Mouse (Mus musculus) heart, adult 18-20 months (tissue): ENCODE results near the gene Fblim1. TPM values are rescaled to one million over a fixed set of nuclear protein-coding genes. Genes with fewer than 3 reads are reported as not detected.
"Not testable (repeated sequence)": the region's sequence is repeated elsewhere in the genome, so short reads cannot be mapped to it uniquely, and the experiment has no call there.

Source experiments
- DNase-seq, 2 experiments: peaks; one replicate each; pipeline ENCODE4 v3.0.0; 2021 to 2022; ENCODE audit warnings: mixed read lengths in 1 of 2
- total RNA-seq, 2 experiments: library from RNA; stranded (reverse); gene quantifications; 2 replicates each; pipeline ENCODE4 v1.2.3; 2021

Gene Fblim1
- total RNA-seq, 2 experiments from 2014 or later, result 233 to 291 TPM

DNA sequence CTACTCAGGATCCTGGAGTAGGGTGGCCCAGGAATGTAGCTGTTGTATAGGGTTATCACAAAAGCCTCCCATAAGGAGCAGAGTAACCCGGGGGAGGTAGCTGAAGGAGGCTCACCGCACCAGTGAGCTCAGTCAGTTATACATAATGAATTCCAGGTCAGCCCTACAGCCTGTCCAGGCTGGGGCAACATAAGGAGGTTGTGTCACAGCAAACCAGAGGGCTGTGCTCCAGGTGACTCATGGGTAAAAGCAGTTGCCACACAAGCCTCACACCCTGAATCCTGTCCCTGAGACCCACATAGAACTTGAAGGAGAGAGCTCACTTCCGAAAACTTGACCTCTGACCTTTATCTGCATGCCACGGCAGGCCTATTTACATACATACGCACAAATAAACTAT lies 36.9 kb downstream of the Fblim1 start:
- no peak for DNase-seq

DNA sequence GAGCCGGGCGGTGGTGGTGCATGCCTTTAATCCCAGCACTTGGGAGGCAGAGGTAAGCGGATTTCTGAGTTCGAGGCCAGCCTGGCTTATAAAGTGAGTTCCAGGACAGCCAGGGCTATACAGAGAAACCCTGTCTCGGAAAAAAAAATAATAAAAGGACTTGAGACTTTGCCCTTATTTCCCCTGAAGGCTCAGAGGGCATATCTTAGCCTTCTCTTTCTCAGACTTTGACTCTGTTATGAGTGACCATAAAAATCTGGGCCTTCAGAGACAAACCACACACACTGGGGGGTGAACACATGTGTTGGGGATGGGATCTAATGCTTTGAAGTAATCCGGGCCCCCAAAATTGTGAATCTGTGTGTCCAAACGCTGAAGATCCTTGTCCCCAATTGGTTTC lies 38.7 kb downstream of the Fblim1 start:
- DNase-seq, result not testable (repeated sequence)

DNA sequence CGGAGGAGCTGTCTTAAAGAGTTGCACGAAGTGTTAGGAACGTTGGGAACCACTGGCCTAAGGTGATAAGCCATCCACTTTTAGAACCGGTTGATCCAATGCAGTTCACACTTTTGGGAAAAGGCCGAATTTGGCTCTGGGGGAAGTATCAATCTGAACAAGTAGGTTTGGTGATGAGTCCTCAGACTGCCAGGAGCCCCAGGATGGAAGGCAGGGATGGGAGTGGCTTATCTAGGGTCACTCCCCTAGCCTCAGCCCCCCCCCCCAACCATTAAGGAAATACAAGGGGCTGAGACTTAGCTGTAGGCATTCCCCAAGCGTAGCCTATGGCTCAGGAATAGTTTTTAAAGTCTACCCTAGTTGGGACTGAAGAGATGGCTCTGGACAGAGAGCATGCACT lies 39.7 kb downstream of the Fblim1 start:
- DNase-seq, result no peak

DNA sequence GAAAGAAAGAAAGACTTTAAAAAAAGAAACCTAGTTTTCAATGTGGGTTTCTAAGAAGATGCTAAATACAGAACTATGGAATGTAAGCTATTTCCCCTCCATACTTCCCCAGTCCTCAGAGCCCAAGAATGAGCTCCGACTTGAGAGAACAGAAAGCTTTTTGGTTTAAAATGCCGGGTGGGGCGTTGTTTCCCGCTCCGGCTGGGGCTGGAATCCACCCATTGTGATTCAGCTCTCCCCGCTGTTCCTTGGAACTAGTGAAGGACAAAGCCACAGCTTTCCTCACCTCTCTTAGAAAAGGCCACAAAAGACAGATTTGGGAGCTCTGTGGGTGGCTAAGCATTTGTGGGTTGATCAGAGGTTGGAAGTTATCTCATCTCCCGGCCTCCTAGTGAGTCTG lies 40.6 kb downstream of the Fblim1 start:
- peak; percentile 49 to 67 for DNase-seq

DNA sequence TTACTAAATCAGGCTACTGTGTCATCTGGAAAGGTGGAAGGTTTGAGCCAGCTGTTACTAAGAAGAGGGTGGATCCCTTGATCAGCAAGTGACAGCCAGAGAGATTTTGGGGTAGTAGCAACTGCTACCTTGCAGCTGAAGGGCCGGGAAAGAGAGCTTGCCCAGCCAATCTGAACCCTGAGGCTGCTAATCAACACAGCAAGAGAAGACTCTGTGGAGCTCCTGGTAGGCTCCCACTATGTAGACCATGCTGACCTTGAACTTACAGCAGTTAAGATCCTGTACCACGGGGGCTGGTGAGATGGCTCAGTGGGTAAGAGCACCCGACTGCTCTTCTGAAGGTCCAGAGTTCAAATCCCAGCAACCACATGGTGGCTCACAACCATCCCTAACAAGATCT lies 41.2 kb downstream of the Fblim1 start:
- no peak for DNase-seq

DNA sequence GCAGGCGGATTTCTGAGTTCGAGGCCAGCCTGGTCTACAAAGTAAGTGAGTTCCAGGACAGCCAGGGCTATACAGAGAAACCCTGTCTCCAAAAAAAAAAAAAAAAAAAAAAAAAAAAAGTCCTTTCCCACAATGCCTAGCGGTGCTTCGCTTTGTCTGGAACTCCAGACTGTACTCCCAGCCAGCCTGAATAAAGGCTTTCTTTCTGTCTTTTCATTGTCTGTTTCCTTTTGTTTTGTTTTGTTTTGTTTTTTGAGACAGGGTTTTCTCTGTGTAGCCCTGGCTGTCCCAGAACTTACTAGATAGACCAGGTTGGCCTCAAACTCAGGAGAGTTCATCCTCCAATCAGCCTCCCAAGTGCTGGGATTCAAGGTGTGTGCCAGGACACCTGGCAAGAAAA lies 41.7 kb downstream of the Fblim1 start:
- DNase-seq, result no peak

DNA sequence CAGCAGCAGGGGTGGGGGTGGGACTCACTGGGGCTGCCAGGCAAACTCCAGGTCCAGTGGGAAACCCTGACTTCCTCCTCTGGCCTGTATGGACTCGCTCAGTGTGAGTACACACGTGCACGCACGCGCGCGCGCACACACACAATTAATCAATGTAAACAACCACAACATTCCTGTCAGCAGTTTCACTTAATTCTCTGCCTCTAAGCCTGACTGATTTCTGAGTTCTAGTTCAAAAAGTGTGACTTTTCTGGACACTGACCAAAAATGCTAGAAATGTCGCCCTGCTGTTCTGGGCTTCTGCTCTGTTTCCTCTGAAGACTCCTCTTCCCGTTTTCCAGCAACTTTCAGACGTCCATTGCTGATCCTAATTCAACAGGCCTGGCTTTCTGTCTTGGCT lies 43.6 kb downstream of the Fblim1 start:
- DNase-seq, result no peak

DNA sequence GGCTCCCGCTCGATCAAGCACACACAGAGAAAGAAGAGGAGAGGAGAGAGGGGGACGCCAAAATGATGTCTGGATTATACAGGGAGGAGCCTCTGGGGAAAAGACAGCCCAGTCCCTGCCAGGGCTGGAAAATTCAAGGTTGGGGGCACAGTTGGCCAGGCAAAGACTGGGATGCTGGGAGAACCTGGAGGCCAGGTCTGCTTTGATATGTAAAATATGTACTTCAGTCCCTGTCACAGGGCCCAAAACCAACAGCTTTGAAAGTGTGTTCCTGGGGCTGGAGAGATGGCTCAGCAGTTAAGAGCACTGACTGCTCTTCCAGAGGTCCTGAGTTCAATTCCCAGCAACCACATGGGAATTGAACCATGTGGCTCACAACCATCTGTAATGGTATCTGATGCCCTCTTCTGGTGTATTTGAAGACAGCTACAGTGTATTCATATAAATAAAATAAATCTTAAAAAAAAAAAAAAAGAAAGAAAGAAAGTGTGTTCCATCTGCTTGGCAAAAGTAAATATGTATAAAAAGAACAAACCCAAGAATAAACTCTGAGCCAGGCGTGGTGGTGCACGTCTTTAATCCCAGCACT lies 44.5 kb downstream of the Fblim1 start:
- DNase-seq, result not testable (repeated sequence)

DNA sequence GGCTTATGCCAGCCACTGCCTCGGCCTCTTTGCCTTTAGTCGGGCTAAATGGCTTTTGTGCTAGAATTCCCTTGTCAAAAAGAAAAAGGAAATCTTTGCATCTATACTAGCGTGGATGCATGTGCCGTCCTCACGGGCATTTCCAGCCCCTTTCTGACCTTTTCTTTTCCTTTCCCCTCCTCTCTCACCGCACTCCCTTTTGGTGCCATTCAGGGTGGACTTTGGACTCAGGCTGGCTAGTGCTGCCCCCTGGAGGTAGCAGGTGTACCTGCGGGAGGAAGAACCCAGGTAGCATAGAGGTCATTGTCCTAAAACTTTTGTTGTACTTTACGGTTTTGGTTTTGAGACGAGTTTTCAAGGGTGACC lies 46.0 kb downstream of the Fblim1 start:
- peak; percentile 88 to 92 for DNase-seq

DNA sequence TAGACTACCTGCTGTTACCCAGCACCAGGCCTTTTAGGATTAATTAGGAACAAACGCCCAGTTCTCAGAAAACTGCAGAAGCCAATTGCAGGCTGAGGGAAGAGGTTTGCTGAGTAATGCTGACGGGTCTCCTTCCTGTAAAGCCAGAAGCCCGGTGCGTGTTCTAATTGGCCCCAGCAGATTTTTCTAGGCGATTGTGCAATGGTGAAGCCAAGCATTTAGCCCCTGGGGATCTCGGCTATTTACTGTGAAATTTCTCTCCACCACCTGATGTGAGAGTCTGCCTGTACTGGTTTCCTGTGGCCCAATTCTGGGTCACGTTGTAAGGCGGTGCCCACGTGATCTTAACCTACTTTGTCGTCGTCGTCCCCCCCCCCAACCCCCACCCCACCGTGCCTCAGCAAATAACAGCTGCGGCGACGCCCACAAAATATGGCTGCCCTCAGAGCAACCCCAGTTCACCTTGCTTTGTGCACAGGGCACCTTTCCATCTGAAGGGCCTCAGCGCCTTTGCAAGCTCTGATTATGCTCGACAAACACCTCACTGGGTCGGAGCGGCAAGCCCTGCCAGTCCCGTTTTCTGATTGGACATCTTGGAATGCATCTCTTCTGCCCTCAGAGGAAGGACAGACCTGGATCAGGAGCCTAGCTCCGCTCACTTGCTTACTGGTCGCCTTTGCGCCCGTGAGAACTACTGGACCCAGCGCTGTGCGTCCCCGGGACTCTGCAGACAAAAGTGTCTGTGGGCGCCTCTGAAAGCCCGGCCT lies 46.6 kb downstream of the Fblim1 start:
- peak; percentile 88 to 92 for DNase-seq

DNA sequence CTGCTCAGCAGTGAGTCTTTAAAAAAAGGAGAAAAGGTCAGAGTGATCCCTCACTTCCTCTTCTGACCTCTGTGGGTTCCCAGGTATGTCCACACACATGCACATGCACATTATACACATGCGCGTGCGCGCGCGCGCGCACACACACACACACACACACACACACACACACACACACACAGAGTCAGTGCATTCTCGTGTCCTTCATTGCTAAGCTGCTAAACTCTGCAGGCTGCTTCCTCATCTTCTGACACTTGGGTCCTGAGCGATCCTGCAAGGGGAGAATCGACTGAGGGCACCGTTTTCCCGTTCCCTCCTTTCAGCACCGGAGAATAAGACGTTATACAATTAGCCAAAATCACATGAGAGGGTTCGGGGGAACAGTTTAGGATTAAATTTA lies 47.2 kb downstream of the Fblim1 start:
- DNase-seq, result no peak

DNA sequence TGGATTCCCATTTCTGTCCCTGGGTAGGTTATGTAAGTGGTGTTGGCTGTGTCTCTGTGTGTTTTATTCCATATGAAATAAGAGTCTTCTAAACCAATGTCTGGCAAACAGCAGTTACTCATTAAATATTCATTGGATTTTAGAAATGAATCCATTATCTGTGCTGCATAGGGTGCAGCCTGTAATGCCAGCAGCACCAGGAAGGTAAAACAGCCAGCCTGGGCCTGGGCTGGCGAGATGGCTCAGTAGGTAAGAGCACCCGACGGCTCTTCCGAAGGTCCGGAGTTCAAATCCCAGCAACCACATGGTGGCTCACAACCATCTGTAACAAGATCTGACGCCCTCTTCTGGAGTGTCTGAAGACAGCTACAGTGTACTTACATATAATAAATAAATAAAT lies 49.7 kb downstream of the Fblim1 start:
- DNase-seq, result not testable (repeated sequence)

DNA sequence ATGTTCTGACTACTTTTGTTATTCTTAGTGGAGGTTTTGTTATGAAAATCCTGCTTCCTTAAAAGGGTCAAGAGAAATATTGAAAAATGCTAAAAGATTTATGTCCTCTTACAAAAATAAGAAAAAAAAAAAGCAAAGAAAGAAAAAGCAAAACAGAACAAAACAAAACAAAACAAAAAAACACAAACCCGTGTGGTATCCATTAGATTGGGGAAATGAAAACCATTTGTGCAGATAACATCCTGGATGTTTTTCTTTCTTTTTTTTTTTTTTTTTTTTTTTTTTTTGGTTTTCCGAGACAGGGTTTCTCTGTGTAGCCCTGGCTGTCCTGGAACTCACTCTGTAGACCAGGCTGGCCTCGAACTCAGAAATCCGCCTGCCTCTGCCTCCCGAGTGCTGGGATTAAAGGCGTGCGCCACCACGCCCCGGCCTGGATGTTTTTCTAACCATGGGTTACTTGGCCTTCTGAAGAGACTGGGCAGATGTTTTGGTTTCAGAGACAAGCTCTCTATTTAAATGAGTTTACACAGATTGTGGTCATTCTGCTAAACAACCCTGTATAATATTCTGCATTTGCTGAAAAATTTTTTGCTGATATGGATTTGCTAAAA lies 51.5 kb downstream of the Fblim1 start:
- DNase-seq, result not testable (repeated sequence)

DNA sequence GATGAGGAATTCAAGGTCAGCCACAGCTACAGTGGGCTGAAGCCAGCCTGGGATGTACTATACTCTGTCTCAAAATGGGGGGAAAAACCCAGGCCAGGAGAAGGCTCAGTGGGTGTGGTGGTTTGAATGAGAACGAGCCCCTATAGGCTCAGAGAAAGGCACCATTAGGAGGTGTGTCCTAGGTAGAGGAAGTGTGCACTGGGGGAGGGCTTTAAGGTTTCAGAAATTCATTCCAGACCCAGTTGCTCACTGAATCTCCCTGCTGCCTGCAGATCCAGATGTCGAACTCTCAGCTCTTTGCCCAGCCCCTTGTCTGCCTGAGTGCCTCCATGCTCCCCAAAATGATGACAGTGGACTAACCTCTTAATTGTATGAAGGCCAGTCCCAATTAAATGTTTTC lies 53.4 kb downstream of the Fblim1 start:
- DNase-seq, result no peak

DNA sequence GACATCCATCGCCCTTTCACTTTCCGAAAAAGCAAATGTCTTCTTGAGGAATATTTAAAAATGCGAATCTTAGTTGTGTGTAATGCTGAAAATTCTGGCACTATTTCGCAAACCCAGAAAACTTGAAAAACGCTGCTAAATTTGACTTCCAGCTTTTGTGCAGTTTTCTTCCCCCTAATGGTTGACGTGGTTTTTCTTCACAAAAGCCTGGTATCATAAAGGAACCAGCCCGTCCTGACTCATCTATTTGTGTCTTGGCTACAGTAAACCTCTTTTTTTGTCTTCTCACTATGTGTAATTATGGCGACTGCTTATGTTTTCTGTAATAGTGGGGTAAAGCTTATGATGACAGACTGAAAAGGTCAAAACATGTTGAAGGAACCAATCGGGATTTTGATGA lies 58.6 kb downstream of the Fblim1 start:
- peak in 1 of 2 experiments; percentile 25 for DNase-seq

DNA sequence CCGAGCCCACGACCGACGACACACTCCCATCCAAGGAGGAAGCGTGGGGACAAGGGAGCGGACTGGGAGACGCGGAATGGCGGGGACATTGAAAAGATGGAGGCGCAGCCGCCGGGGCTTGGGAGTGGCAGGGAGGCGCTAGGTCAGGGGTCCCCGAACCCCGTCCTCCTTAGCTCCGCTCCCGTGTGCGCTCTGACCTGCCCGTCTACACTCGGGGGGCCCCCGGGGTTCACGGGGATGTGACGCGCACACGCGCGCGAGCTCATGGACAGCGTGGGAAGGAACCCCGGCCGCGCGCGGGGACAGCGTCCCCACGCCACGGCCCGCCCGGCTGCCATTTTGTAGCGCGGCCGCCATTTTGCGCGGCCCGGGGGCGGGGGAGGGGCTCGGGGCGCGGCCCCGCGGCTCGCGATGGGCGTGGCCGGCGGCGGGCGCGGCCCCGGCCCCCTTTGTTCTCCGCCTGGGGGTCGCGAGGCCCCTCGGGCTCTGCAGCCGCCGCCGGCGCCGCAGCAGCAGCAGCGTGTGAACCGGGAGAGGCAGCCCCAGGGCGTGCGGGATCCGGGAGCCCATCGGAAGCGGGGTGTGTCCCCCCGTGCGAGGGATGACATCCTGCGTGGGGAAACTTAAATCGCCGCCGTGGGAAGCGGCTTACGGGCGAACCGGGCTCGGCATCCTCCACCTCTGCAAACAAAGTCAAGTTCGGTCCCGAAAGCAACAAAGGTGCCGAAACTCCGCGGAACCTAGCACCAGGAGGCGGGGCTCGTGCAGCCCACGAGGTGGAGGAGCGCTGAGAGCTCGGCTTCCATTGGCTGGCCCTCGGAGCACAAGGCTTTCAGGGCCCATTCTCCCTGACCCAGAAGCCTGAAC lies 59.3 kb downstream of the Fblim1 start:
- peak; percentile 88 to 92 for DNase-seq

DNA sequence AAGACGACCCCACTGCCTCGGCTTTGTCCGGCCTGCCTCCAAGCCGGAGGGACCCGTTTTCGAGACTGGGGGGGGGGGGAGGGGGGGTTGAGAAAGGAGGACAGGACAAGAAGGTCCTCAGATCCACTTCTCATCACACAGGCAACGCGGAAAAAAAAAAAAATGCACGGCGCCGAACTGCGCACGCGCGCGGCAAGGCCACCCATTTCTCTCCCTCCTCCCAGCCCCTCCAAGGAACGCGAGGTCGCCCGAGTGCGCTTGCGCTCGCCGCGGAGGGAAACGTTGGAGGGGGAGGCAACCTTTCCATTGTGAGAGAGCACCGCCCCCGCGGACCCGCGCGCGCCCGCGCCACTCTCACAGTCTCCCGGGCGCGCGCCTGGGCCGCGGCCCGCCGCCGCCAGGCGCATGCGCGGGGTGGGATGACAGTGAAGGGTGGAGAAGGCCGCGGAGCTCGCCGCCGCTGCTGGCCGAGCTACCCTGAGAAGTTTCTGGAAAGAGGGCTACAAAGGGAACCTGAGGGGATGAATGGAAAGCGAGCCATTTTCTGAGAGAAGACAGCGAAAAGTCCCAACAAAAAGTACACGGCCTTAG lies 60.1 kb downstream of the Fblim1 start:
- DNase-seq, result peak; percentile 99

DNA sequence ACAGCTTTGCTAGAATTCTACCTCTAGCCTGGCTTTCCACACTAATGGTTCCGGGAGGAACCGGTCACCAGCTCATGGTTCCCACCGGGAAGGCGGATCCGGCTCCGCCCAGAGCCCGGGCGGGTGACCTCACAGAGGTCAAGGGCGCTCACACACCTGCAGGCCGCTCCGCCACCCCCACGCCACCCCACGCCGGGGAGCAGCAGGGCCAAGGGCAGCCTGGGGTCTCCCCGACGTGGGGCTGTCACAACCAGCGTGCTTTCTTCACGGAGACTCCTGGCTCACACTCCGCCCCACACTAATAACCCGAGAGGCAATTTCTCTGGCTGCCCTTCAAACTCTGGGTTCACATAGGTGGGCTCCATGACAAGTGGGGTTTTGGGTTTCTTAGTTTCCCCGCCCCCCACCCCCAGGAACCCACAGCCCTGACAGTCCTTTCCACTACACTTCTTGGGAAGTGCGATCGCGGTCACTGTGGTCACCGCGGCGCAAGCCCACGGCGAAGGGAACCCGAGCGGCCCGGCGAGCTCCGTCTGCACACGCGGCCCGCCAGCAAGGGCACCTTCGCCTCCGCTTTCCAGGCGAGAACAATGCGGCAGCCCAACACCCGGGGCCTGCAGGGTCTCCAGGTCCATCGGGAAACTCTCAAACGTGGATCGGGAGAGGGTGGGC lies 60.7 kb downstream of the Fblim1 start:
- DNase-seq, result peak; percentile 87 to 89

DNA sequence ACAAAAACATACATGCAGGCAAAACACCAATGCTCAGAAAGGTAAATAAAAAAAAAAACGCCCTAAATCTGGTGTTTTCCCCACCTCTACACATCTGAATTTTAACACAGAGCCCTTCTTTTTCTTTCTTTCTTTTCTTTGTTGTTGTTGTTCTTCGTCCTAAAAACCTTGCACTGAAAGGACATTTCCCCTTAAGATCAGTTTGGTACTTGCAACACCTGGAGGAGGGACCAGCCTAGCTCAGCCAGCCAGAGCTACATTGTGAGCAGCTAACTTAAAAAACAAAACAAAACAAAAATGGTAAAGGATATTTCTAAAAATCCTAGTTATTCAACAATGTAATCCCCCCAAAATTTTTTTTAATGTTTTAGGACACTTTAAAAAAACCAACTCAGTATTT lies 61.4 kb downstream of the Fblim1 start:
- no peak for DNase-seq

DNA sequence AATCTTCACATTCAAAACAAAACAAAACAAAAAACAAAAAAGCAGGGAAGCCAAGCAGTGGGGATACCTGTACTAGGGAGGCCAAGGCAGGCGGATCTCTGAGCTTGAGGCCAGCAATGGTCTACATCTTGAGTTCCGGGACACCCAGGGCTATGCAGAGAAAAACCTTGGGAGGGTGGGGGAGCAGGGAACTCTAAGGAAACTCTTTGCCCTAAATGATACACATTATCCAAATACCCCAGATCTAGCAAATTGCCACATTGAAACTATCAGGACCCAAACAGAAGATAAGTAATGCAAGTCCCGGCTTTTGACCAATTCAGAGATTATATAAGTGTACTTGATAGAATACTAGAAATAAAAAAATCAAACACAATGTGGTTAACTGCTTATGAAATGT lies 62.3 kb downstream of the Fblim1 start:
- DNase-seq, result no peak

DNA sequence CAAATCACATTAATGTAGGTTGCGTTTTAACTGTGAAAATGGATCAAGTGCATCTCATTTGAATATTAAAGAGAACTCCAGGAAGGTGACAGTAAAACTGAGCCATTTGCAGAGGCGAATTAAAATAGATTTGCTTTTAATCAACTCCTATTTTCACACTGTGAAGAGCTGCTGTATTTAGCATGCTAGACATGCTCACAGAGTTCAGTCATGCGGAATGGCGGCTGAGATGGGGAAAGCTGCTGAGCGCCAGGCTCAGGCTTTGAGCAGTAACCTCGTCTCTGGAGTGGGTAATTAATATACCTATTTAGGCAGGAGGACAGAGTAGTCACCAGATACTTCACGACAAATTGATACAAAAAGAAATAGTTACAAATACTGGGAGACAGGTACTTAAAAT lies 64.0 kb downstream of the Fblim1 start:
- DNase-seq, result no peak

DNA sequence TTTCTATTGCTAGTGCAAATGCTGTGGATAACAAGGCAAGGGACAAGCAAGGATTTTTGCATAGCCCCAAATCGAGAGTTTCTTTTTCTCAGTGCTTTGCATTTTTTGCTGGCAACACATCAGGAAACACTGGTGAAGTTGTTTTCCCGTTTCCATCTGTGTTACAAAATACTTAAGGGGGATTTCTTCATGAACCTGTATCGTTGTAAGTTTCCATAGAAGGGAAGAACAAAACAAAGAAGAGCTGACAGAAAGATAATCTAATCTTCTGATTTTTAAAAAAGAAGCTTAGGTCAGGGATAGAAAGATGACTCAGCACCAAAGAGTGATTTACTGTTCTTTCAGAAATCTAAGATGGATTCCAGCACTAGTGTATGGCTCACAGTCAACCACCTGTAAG lies 65.1 kb downstream of the Fblim1 start:
- no peak for DNase-seq
